In the genomic region with DNA sequence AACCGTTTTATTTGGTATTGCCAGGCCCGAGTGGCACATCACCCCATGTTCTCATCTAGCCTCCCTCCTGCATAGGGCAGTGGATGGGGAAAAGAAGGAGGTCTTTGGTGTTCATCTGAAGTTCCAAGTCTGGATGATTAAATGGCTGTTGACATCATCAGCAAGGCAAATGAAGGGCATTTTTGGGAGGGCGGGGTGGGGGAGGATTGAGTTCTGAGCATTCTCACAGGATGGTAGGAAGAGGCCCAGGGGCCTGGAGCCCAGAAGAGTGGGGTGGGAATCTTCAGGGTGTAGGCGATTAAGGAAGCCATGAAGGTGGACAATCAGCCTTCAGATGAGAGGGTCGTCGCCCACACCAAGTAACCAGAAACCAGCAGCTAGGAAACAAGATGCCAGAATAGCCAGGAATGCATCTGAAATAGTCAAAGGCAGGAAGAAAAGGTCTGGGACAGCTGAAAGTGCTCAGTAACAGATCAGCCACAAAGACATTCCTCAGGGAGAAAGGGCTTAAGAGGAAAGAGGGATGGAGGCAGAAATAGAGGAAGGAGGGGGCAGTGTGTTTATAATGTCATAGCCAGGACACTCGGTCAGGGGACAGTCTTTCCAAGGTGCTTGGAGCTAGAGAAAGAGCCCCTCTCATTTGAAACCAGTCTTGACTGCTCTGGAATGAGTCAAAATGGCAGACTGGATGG, we compare ENCODE assay signal across 31 mouse cellular contexts. TPM values are rescaled to one million over a fixed set of nuclear protein-coding genes. Genes with fewer than 3 reads are reported as not detected.
DNase-seq lines count a peak whose midpoint lies in the region; ATAC-seq and TF ChIP-seq lines count a peak whose summit lies in the region.
"Had no signal": no experiment of that assay in that cellular context is flagged by ENCODE, and none has a peak within 500 bp of the region (broad histone marks: within the 10 kb centered on the region; RNA-seq: fewer than 3 reads in every experiment).

No protein-coding gene starts in this region.

- ATAC-seq in lung, embryonic 14.5 days (ENCODE audit: insufficient read depth) = peak; percentile 61
- no peak for ATAC-seq in lung, postnatal 0 days
- no peak for ATAC-seq in midbrain, embryonic 16.5 days
- ATAC-seq: forebrain, embryonic 14.5 days; forebrain, embryonic 16.5 days had no signal

- H3K9ac ChIP-seq in lung, embryonic 14.5 days = no peak overlapping the region
- no peak overlapping the region for H3K9ac ChIP-seq in lung, postnatal 0 days (replicated peaks; ENCODE audit: low read depth)
- H3K9ac ChIP-seq in ES-Bruce4 (ENCODE audit: low read depth, poor library complexity, severe bottlenecking) = no peak overlapping the region
- H3K9ac ChIP-seq in midbrain, embryonic 16.5 days (ENCODE audit: low read depth, low read length) = no peak overlapping the region
- H3K9ac ChIP-seq: embryonic facial prominence, embryonic 13.5 days; embryonic facial prominence, embryonic 15.5 days; forebrain, embryonic 12.5 days had no signal

- 0 out of 2 replicates have a peak, but pooled peaks cover 6% of the 10 kb centered on the region for H3K4me1 ChIP-seq in lung, embryonic 14.5 days (ENCODE audit: insufficient read depth)
- no peaks in the 10 kb centered on the region for H3K4me1 ChIP-seq in lung, postnatal 0 days (ENCODE audit: insufficient read depth, low read depth, low read length)
- H3K4me1 ChIP-seq in ES-Bruce4 (ENCODE audit: control insufficient read depth, insufficient read depth, low read length) = peaks cover 5% of the 10 kb centered on the region
- no peaks in the 10 kb centered on the region for H3K4me1 ChIP-seq in midbrain, embryonic 16.5 days (ENCODE audit: control insufficient read depth, insufficient read depth, low read length)

- DNase-seq in lung, embryonic 14.5 days = peak; percentile 71
- no peak for DNase-seq in lung, postnatal 0 days (ENCODE audit: low spot score)
- DNase-seq in ES-CJ7 (ENCODE audit: low read depth, low spot score) (peak; percentile 38), ZHBTc4 (ENCODE audit: low read depth, low spot score) (peak; percentile 55)
- DNase-seq in layer of hippocampus, postnatal 36 days = no peak
- DNase-seq in urinary bladder, postnatal 36 days (ENCODE audit: low spot score in 2 of 2) = no peak
- DNase-seq: adrenal gland, adult 2 months; adrenal gland, postnatal 10 days; adrenal gland, postnatal 25 days; cerebellum, adult 11 months; cerebellum, adult 18-20 months; cerebellum, adult 8-10 months; cerebellum, adult 9-11 months; cerebellum, postnatal 14 days; cerebellum, postnatal 36 days; embryo, embryonic 11 days had no signal

- no peaks in the 10 kb centered on the region for H3K27me3 ChIP-seq in lung, embryonic 14.5 days (ENCODE audit: insufficient read depth, low read length)
- no peaks in the 10 kb centered on the region for H3K27me3 ChIP-seq in lung, postnatal 0 days (replicated peaks; ENCODE audit: insufficient read depth, low read length)
- no peaks in the 10 kb centered on the region for H3K27me3 ChIP-seq in ES-Bruce4 (ENCODE audit: control insufficient read depth, insufficient read depth, low read length, poor library complexity, severe bottlenecking)
- H3K27me3 ChIP-seq in midbrain, embryonic 16.5 days (ENCODE audit: control insufficient read depth, insufficient read depth, low read depth, low read length) = no peaks in the 10 kb centered on the region
- H3K27me3 ChIP-seq: embryonic facial prominence, embryonic 13.5 days; embryonic facial prominence, embryonic 15.5 days had no signal

- TF ChIP-seq CTCF in lung, embryonic 14.5 days (IDR thresholded peaks at IDR 0.05; ENCODE audit: low read depth) = no peak
- no peak for TF ChIP-seq CTCF in lung, postnatal 0 days (IDR thresholded peaks at IDR 0.05)
- TF ChIP-seq CTCF in ES-Bruce4 (IDR thresholded peaks at IDR 0.05; ENCODE audit: low read depth, low read length) = no peak

- no peak overlapping the region for H3K4me2 ChIP-seq in lung, embryonic 14.5 days
- no peak overlapping the region for H3K4me2 ChIP-seq in lung, postnatal 0 days (replicated peaks; ENCODE audit: low read depth, low read length)
- no peak overlapping the region for H3K4me2 ChIP-seq in midbrain, embryonic 16.5 days (ENCODE audit: low read length)
- H3K4me2 ChIP-seq: embryonic facial prominence, embryonic 13.5 days; embryonic facial prominence, embryonic 15.5 days; forebrain, embryonic 12.5 days had no signal

- WGBS in lung, embryonic 14.5 days = 35% methylated on average over 7 of the region's 7 CpGs
- WGBS in lung, postnatal 0 days = 56% methylated on average over 7 of the region's 7 CpGs
- 82% methylated on average over 7 of the region's 7 CpGs for WGBS in midbrain, embryonic 16.5 days

- no peaks in the 10 kb centered on the region for H3K36me3 ChIP-seq in lung, embryonic 14.5 days (ENCODE audit: insufficient read depth)
- no peaks in the 10 kb centered on the region for H3K36me3 ChIP-seq in lung, postnatal 0 days (ENCODE audit: insufficient read depth, low read length)
- no peaks in the 10 kb centered on the region for H3K36me3 ChIP-seq in ES-Bruce4 (ENCODE audit: control insufficient read depth, insufficient read depth, low read length, poor library complexity, severe bottlenecking)
- no peaks in the 10 kb centered on the region for H3K36me3 ChIP-seq in midbrain, embryonic 16.5 days (ENCODE audit: control insufficient read depth, insufficient read depth, low read length)
- H3K36me3 ChIP-seq: embryonic facial prominence, embryonic 13.5 days; embryonic facial prominence, embryonic 15.5 days; forebrain, embryonic 10.5 days; forebrain, embryonic 12.5 days had no signal

- TF ChIP-seq POLR2A in ES-Bruce4 (IDR thresholded peaks at IDR 0.05; ENCODE audit: insufficient read depth, low read length) = no peak

- no peaks in the 10 kb centered on the region for H3K9me3 ChIP-seq in lung, embryonic 14.5 days (ENCODE audit: low read depth, low read length)
- H3K9me3 ChIP-seq in lung, postnatal 0 days (ENCODE audit: low read length) = no peaks in the 10 kb centered on the region
- peaks cover under 1% of the 10 kb centered on the region; the same call in 1 of the 2 replicates for H3K9me3 ChIP-seq in ES-Bruce4 (replicated peaks; ENCODE audit: control insufficient read depth, insufficient read depth, low read length, poor library complexity, severe bottlenecking)
- no peaks in the 10 kb centered on the region for H3K9me3 ChIP-seq in midbrain, embryonic 16.5 days (replicated peaks; ENCODE audit: control insufficient read depth, low read length, poor library complexity, severe bottlenecking)
- H3K9me3 ChIP-seq: embryonic facial prominence, embryonic 13.5 days; embryonic facial prominence, embryonic 15.5 days; forebrain, embryonic 10.5 days; forebrain, embryonic 12.5 days had no signal

- peak overlapping the region; percentile 52; the same call in 1 of the 2 replicates for H3K27ac ChIP-seq in lung, embryonic 14.5 days (ENCODE audit: low read depth)
- no peak overlapping the region for H3K27ac ChIP-seq in lung, postnatal 0 days (ENCODE audit: low read length)
- peak overlapping the region; percentile 89 for H3K27ac ChIP-seq in ES-Bruce4 (ENCODE audit: insufficient read depth, low read length)
- no peak overlapping the region for H3K27ac ChIP-seq in midbrain, embryonic 16.5 days (ENCODE audit: low read length)
- H3K27ac ChIP-seq: embryonic facial prominence, embryonic 13.5 days; embryonic facial prominence, embryonic 15.5 days; forebrain, embryonic 10.5 days; forebrain, embryonic 12.5 days had no signal

- no peak overlapping the region for H3K4me3 ChIP-seq in lung, embryonic 14.5 days (ENCODE audit: low read depth, low read length)
- no peak overlapping the region for H3K4me3 ChIP-seq in lung, postnatal 0 days (ENCODE audit: low read depth, low read length)
- no peak overlapping the region for H3K4me3 ChIP-seq in ES-Bruce4 (ENCODE audit: low read depth, low read length)
- H3K4me3 ChIP-seq in midbrain, embryonic 16.5 days (ENCODE audit: low read depth, low read length) = no peak overlapping the region
- H3K4me3 ChIP-seq: embryonic facial prominence, embryonic 13.5 days; embryonic facial prominence, embryonic 15.5 days; erythroblast, embryonic 14.5 days; forebrain, embryonic 10.5 days; forebrain, embryonic 12.5 days had no signal

- TF ChIP-seq EP300 in lung, postnatal 0 days (IDR thresholded peaks at IDR 0.05) = no peak
- TF ChIP-seq EP300 in ES-Bruce4 (IDR thresholded peaks at IDR 0.05; ENCODE audit: insufficient read depth, low read depth, low read length) = no peak

RNA-seq across cellular contexts. Expression of a gene that starts 20.4 kb away (rescaled TPM):
- not detected in 2 replicates for polyA plus RNA-seq in lung, embryonic 14.5 days (2014; fragmentation: Nextera tagmentation; extraction: Ambion mirVana)
- polyA plus RNA-seq in lung, postnatal 0 days (2015; fragmentation: Nextera tagmentation; extraction: Ambion mirVana) = not detected in 2 replicates
- not detected in 2 replicates for polyA plus RNA-seq in ES-Bruce4 (2011; ENCODE audit: insufficient read depth, insufficient read length, low read depth, missing spikeins)
- not detected for total RNA-seq in layer of hippocampus, postnatal 36 days (2021)
- polyA plus RNA-seq in midbrain, embryonic 16.5 days (2015; fragmentation: Nextera tagmentation; extraction: Ambion mirVana) = not detected in 2 replicates
- total RNA-seq: adrenal gland, adult 2 months; adrenal gland, postnatal 10 days; adrenal gland, postnatal 25 days; adrenal gland, postnatal 4 days; common myeloid progenitor, adult 5-6 weeks; MEL had no signal
- polyA plus RNA-seq: adrenal gland, adult 2 months; brain, embryonic 14.5 days; C2C12; embryonic facial prominence, embryonic 11.5 days; embryonic facial prominence, embryonic 13.5 days; embryonic facial prominence, embryonic 15.5 days; erythroblast, embryonic 14.5 days; forebrain, embryonic 10.5 days; forebrain, embryonic 12.5 days; forebrain, embryonic 14.5 days; forebrain, embryonic 16.5 days had no signal

RNA-seq across cellular contexts. Expression of a gene that starts 26.7 kb away (rescaled TPM):
- polyA plus RNA-seq in lung, embryonic 14.5 days (2014; fragmentation: Nextera tagmentation; extraction: Ambion mirVana) = 5.9 and 6.7 TPM in 2 replicates
- polyA plus RNA-seq in lung, postnatal 0 days (2015; fragmentation: Nextera tagmentation; extraction: Ambion mirVana) = 0.98 and 1.3 TPM in 2 replicates
- 2.1 and 2.4 TPM in 2 replicates for polyA plus RNA-seq in ES-Bruce4 (2011; ENCODE audit: insufficient read depth, insufficient read length, low read depth, missing spikeins)
- 1 to 10 TPM; 2.3 to 3.3 TPM for total RNA-seq in layer of hippocampus, postnatal 36 days (2021)
- 0.20 and 0.26 TPM in 2 replicates for polyA plus RNA-seq in midbrain, embryonic 16.5 days (2015; fragmentation: Nextera tagmentation; extraction: Ambion mirVana)
- total RNA-seq: common myeloid progenitor, adult 5-6 weeks; MEL had no signal
- polyA plus RNA-seq: C2C12; erythroblast, embryonic 14.5 days had no signal

Comparison
In these comparisons a context has a peak if more than half of its experiments do, and no peak if none do; other contexts are left out.
1. DNase-seq: peak in lung, embryonic 14.5 days (single experiment), ES-CJ7 (single experiment) and ZHBTc4 (single experiment); none in lung, postnatal 0 days (single experiment), layer of hippocampus, postnatal 36 days (0 of 2) and urinary bladder, postnatal 36 days (0 of 2).
2. H3K27ac ChIP-seq: peak in lung, embryonic 14.5 days (single experiment) and ES-Bruce4 (single experiment); none in lung, postnatal 0 days (single experiment) and midbrain, embryonic 16.5 days (single experiment).